Mouse (Mus musculus) kidney, adult 2 months (tissue): ENCODE measurements around the gene Atxn7l2.

Experiments used
- CTCF ChIP-seq: fragments of 200-500 bp; conservative IDR thresholded peaks from 2 replicates; pipeline ENCODE4 v1.5.1; 2011; ENCODE audit warnings: low read depth, mild to moderate bottlenecking, control low read depth, low read length, moderate library complexity, mixed read lengths; ENCODE audit not compliant: insufficient read depth, insufficient read length
- POLR2A ChIP-seq: fragments of 200-500 bp; IDR thresholded peaks from one replicate; pipeline ENCODE4 v1.6.1; 2011; ENCODE audit warnings: low read depth, low read length, control low read depth

GRCm38 (mm10) chr3:108197066-108197497 lies 13.7 kb downstream of the Atxn7l2 start:
- TF ChIP-seq POLR2A: no peak
- no peak for TF ChIP-seq CTCF
